Mouse (Mus musculus) urinary bladder, postnatal 10 days (tissue): Measurements from ENCODE around the gene Nhej1.

Source experiments
- DNase-seq: peaks from one replicate; pipeline ENCODE4 v3.0.0; 2022; ENCODE audit warnings: low spot score

The Nhej1 gene

DNA sequence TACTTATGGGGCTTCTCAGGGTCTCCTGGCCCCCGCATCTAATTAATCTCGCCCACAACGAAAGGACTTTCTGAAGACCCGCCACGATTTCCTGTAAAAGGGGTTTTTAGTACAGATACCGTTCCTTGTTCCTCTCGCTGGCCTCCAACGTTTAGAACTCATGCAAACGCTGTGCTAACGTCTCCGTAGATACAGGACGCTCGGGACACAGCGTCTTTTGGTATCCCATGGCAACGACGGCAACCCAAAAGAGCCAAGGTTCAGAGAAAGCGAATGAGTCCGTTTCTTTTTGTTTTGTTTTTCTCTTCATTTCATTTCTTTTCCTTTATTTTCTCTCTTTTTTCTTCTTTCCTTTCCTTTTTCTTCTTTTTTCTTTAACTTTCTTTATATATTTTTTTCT lies 189.6 kb downstream of the Nhej1 start, which contains the start of gene Cfap65:
TSS of gene Cfap65 (minus strand) at position 198 of the 400 bp plus-strand sequence.
- DNase-seq: no peak

DNA sequence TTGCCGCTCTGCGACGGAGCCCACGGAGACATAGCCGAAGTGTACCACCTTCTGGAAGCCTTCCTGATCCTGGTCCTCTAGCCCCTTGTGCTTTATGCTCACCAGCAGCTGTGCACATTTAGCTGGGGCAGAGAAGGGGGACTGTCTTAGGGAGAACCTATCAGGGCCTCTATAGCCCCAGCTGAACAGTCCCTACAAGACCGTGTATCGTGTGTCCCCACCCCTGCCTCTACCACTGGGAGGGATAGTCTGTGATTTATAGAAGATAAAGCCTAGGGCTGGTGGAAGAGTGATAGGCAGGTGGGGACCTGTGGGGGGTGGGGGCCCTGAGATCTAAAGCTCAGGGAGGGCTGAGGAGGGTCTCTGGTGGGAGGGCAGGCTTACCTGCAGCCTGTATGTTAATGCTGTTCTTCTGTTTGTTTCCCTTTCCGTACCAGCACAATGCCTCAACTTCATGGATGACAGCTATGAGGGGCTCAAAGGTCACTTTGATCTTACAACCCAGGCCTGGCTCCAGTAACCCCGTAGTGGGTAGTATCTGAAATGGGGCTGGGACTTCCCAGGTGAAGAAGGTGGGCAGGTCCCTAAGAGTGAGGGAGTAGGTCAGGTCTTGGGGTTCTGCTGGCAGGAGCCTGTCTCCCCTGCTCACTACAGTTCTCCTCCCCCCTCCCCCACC lies 197.2 kb downstream of the Nhej1 start:
- DNase-seq: no peak

GRCm38 (mm10) chr1:74926721-74927120 lies 198.3 kb downstream of the Nhej1 start:
- DNase-seq: no peak

- no peak for DNase-seq
Observed at GRCm38 (mm10) chr1:74924464-74924863, 200.5 kb downstream of the Nhej1 start.
